Mouse (Mus musculus) spleen, adult 2 months (tissue): ENCODE measurements around the gene Fnbp1.
A peak's percentile ranks its signal among the peaks of the same experiment; 100 is the strongest.

ENCODE experiments used
- CTCF ChIP-seq: fragments of 200-500 bp; IDR thresholded peaks from 2 replicates; pipeline ENCODE4 v1.5.1; 2011; ENCODE audit warnings: mild to moderate bottlenecking, inconsistent platforms; ENCODE audit not compliant: insufficient read depth, insufficient read length, insufficient replicate concordance; ENCODE audit errors: extremely low read depth
- POLR2A ChIP-seq: fragments of 200-500 bp; IDR thresholded peaks from 2 replicates; pipeline ENCODE4 v1.6.1; 2011; ENCODE audit warnings: low read depth, low read length, inconsistent platforms

GRCm38 (mm10) chr2:31150762-31151161 lies 9.0 kb upstream of the Fnbp1 start:
- TF ChIP-seq CTCF (peak; percentile 21; the same call in 1 of the 2 replicates), POLR2A (no peak)
